Mouse (Mus musculus): Measurements from ENCODE around the gene Mthfd1l.

Gene Mthfd1l

DNA sequence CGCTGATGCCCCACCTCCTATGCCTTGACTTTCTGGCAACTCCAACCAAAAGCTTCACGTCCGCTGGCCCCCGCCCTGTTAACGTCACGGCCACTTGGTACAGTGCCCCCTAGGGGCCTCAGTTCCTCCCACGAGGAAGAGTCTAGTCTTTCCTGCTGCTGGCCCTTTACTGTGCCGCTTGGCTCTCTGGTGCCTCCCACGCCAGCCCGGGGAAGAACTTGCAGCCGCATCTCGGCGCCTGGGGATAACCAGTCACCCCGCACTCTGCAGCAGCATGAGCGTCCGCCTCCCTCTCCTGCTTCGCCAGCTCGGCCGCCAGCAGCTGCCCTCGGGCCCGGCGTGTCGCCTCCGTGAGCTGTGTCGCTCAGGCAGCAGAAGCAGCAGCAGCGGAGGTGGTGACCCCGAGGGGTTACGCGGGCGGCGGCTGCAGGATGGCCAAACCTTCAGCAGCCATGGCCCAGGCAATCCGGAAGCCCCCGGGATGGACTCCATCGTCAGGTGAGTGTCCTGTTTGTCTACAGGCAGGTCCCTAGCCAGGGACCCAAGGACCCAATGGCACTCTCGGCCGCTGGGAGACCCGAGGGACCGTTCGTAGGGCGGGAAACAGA, at the start of gene Mthfd1l:
TSS of gene Mthfd1l (plus strand) at position 138 of the 608 bp plus-strand sequence.
- peak; percentile 91 for DNase-seq (ENCODE audit: extremely low spot score)

DNA sequence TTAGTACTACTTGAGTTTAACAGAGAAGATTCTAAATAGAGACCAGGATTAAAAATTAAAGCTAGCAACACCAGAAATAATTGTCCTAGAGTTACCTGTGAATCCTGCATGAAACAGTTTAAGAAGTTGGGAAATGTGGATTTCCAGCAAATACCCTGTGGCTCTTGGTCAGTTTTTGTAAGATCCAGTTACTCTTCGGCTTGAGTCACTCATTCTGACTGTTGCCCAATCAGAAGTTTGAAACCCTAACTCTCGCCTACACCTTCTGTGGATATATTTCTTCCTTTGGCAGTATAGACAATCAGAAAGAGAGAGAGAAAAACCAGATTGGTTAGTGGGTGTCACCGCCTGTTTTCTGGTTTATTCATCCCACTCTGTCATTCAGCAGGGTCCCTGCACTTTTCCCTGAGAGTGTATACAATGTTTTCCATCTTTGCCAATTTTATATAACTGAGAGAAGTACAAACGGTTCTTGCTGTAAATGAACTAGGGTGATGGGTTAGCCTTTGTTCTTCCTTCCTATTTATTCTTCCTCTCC, 44.8 kb upstream of the Mthfd1l start:
- DNase-seq (ENCODE audit: extremely low spot score): no peak

DNA sequence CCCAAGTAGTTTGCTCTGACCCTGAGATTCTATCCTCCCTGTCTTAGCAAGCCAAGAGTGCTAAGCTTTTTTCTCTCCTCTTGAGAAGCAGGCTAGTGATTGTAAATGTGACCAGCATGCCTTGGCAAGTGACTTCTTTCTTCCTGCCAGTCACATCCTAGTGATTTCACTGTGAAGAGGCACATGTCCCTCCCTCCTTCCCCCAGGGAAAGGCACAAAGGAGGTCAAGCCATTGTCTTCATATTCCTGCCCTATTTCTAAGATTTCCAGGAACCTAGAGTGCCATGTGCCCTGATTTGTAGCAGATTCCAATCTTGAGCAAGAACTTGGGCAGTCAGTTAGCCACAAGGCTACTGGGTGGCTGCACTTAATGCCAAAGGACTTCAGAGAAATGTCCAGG, 41.1 kb upstream of the Mthfd1l start:
- no peak for DNase-seq (ENCODE audit: extremely low spot score)

DNA sequence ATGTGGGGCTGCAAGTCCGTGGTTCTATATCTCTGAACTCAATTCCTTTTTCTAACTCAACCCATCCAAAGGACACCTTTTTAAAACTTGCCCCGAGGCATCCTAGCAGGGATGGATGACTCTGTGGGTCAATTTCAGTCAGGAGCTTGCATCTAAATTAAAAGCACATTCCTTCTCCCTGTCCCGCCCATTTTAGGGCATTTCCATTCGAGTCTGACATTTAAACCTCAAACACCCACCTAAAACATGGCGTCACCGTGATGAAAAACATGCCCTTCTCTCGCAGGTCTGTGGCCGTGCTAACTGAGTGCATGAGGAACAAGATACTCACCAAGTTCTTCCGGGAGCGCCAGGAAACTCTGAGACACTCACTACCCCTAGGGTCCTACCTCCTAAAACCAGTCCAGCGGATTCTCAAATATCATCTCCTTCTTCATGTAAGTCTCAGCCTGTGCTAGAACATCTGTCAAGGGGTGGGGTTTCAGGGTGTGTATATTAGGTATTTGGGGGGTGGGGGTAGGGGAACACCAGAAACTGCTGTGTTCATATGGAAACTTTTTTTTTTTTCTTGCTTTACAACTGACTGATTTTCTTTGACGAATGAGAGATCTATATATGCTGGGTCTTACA, 39.5 kb upstream of the Mthfd1l start:
- no peak for DNase-seq (ENCODE audit: extremely low spot score)

DNA sequence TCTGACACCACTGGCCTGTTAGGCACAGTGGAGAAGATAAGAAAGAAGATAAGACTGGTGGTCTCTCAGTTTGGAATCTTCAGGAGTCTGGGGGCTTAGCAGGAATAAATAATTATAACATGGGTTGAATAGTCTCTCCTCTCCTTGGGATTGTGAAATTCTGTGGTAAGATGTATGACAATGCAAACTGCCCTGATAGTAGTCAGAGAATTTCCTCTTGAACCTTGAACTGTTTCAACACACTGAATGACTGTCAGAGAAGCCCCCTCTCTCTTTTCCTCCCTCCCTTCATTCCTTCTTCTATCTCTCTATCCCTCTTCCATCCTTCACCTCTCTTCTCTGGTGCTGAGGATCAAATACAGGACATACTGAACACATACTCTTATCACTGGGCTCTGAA, 36.1 kb upstream of the Mthfd1l start:
- no peak for DNase-seq (ENCODE audit: extremely low spot score)

DNA sequence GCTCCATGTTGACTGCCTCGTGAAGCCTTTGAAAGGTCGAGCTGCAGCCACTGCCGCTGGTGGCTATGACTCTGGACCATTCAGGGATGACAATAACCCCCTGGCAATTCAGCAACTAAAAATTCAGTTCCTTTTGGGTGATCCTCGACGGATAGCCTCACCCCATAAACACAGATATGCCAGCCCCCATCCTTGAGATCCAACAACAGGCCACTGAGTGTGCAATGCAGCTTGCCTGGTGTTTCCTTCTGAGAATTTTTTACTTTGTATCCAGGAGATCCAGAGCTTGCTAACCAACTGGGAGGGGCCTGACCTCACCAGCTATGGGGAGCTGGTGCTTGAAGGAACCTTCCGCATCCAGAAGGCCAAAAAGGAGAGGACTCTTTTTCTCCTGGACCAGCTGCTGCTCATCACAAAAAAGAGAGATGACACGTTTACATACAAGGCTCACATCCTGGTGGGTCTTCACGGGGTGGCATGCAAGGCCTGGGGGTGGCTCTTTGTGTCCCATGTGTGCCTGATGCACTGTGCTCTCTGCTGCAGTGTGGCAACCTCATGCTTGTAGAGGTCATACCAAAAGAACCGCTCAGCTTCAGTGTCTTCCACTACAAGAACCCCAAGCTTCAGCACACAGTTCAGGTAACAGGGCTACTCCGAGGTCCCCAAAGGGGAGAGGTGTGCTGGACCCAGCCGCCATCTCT, 32.9 kb upstream of the Mthfd1l start:
- DNase-seq (ENCODE audit: extremely low spot score): no peak

DNA sequence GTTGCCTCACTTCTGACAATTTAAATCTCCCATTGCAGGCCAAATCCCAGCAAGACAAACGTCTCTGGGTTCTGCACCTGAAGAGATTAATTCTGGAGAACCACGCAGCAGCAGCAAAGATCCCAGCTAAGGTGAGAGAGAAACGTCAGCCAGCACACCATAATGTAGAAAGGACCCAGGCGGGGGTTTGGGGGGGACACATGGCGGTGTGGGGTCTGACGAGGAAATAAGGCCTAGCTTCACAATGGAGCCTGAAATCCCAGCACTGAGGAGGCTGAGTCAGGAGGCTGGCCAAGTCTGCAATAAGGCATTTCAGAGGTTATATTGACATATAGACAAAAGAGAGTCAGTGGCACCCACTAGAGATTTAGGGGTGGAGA, 32.3 kb upstream of the Mthfd1l start:
- DNase-seq (ENCODE audit: extremely low spot score): no peak

DNA sequence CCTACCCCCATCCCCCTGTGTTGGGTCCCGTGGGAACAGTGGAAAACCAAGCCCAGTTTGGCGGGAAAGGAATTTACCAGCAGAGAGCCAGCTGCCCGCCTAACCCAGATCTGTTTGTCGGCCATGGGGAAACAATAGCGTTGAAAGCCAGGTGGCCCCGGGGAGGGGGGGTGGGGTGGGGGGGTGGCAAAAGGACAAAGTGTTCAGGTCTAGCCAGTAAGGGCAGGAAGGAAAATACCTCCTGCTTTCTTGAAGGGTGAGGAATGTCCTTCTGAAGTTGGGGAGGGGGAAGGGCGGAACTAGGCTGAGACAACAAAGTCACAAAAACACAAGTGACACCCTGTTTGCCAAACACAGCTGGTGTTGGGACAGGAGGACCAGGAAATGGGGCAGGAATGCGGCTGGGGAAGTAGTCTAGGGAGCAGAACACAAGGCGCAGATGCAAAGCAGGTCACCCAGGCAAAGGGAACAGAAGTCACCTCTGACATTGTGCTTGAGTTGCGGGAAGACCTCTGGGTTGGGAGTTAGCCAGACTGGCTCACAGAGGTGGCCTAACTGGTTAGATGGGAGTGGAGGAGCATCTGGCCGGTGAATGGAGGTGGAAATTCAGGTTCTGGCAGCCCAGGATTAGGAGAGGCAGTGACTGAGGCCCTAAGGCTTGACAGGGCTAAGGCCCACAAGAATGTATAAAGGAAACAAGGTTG, 31.7 kb upstream of the Mthfd1l start:
- peak; percentile 70 for DNase-seq (ENCODE audit: extremely low spot score)

DNA sequence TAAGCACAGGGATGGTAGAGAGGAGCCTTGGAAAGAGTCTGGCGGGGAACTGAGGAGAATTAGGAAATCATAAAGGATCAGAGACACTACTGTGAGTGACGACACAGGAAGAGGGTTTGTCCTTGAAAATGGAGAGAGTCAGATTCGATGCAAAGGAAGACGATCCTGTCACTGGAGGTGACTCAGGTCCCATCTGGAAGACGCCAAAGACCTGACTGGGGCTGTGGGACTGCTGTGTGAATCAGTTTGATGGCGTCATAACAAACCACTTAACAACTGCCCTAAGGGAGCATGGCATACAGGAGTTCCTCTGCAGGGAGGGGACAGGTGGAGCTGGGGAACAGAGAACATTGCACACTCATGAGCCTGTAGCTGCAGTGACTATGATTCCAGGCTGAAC, 30.6 kb upstream of the Mthfd1l start:
- no peak for DNase-seq (ENCODE audit: extremely low spot score)

DNA sequence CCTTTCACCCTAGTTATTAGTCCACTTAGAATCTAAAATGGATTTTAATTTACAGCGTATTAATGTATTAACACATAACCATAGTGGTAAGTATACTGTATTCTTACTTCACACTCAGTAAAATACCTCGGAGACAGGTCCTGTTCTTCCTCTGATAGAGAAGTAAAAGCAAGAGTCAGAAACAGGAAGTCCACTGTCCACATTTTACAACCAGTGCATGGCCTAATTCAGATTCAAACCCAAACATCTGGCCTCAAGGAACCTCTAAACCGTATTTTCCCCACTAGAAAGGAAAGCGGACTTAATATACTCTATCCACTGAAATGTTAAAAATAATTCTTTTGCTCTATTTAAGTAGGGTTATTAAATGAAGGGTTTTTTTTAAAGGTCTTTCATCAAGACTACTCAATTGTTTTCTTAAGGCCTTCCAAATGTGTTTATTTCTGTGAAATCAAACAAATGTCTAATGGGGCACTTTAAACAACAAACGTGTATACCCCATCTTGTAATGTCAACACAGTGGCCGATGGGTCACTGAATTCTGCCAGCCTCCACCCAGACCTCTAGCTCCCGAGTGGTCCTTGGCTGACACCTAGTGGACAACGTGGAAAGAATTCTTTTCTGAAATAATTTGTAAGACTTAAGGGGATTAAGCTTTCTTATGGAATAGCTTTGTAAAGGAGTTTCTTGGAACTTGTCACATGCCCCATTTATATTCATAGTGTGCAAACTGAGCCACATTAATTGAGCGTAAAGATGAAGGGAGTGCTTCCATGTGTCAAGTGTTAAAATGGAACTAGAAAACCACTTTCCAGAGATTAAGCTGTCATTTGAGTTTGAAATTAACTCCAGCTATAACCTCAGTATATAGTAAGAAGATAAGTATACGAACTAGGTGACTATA, 29.2 kb upstream of the Mthfd1l start:
- DNase-seq (ENCODE audit: extremely low spot score): peak; percentile 78

DNA sequence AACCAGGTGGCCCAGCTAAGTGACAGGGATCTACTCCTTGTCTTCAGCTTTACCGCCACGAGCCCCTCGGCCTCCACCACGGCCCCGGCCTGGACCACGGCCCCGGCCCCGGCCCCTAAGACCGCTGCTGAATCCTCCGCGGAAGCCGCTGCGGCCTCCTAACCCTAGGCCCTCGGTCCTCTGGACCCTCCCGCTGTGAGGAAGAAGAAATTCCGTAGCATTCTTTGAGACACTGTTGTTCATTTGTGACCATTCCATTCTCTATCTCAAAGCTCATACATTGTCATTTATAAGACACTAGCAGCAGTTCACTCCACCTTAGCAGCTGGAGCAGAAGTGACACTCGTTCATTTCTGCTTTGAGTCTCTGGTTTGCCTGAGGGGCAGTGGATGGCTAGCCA, 26.0 kb upstream of the Mthfd1l start:
- DNase-seq (ENCODE audit: extremely low spot score): no peak

DNA sequence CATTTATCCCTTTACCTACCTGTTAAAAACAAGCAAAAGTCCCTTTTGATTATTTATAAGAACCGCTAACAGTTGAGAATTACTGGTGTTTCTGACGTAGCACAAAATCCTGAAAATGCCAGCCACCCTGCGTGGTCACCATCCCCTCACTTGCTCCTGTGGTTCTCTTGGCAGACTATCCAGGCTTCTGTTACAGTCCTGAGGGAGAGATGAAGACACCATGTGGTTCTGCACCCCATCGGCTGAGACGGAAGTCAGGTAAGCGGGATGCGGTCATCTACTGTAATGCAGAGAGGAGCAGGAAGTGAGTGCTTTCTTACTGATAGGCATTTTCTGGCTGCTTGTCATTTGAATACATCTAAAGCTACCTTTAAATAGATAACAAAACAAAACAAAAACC, 25.6 kb upstream of the Mthfd1l start:
- no peak for DNase-seq (ENCODE audit: extremely low spot score)

DNA sequence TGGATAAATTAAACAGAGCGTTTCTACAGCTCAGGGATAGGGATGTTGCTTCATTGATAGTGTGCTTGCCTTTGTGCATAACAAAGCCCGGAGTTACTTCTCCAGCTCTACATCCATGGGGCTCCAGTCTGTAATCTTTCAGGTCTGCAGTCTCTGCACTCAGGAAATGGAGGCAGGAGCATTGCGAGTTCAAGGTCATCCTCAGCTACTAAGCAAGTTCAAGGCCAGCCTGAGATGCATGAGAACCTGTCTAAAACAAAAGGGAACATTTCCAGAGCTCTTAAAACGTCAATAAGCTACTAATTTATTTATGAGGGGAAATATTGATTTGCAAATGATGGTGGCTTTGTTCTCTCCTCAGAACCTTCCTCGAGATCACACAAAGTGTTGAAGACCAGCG, 23.6 kb upstream of the Mthfd1l start:
- no peak for DNase-seq (ENCODE audit: extremely low spot score)

DNA sequence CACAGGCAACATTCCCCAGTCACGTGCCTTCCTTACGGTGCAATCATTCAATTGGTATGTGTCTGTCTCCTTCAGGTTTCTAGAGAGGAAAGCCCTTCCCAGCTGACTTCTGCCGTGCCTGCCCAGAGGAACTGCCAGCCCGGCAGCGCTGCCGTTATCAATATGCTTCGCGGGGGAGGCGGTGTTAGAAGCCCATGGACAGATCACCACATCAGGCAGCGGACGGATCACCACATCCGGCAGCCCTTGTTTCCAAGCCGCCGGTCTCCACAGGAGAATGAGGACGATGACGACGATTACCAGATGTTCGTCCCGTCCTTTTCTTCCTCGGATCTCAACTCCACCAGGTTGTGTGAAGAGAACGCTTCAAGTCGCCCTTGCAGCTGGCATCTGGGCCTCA, 16.4 kb upstream of the Mthfd1l start:
- DNase-seq (ENCODE audit: extremely low spot score): no peak

DNA sequence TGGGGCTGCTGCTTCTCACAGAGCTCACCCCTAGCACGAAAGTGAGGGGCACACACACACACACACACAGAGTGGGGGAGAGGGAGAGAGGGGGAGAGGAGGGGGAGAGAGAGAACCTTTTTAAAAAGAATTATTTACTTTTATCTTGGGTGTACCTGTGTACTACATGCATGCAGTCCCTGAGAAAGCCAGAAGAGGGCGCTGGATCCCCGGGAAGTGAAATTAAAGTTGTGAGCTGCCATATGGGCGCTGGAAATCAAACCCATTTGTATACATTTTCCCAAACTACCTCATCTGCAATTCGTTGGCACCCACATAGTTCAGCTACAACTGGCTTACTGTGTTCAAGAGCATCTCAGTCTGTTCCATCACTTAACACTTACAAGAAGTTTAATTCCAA, 14.3 kb upstream of the Mthfd1l start:
- no peak for DNase-seq (ENCODE audit: extremely low spot score)

DNA sequence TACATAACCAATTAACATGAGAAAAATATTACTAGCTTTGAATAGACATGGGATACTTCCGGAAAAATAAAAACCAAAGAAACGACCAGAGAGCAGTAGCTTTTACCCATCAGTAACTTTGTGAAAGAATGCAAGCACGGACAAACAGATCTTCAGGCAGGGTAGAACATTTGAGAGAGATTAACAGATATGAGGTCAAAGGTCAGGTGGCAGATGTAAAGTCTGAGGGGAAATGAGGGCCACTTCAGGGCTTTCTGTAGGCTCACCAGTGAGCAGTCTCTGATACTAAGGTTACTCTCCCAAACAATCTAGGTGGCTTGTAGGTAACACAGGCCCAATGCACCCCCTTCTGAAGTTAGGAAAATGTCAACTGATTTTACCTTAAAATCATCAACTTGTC, 3.9 kb upstream of the Mthfd1l start:
- peak; percentile 43 for DNase-seq (ENCODE audit: extremely low spot score)

DNA sequence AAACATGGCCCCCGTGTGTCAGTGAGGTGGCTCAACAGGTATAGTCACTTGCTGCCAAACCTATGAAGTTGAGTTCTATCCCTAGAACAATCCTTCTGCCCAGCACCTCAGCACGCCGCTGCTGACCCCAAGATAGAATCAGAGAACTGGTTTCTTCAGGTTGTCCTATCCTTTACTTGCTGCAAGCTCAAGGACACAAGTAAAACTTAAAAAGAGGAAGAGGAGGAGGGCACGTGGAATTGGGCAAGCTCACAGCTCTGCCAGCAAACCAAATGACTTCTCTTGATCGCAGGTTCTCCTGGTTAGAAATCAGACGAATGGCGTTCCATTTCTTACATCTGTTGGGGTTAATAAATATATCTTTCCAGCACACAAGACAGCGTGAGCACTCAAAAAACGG, 681 bp upstream of the Mthfd1l start:
- DNase-seq (ENCODE audit: extremely low spot score): no peak

DNA sequence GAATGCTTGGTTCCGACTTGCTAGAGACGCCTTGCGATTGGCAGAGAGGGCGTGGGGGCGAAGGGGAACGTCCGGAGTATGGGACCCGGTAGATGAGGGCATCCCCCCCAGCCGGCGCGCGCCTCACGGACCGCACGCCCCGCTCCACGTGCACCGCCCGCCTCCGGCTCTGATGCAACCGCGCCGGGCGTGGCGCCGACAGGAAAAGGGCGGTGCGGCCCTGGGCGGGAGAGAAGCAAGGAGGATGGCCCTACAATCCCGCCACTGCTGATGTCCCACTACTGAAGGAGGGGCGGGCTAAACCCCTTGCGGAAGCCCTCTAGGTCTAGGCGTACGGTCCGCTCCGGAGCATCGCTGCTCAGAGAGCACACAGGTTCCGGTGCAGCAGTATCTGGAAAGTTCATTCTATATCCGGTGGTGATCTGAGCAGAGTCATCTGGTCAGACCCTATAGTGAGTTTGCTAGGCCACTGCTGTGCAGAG, 712 bp downstream of the Mthfd1l start:
- DNase-seq (ENCODE audit: extremely low spot score): peak; percentile 89

DNA sequence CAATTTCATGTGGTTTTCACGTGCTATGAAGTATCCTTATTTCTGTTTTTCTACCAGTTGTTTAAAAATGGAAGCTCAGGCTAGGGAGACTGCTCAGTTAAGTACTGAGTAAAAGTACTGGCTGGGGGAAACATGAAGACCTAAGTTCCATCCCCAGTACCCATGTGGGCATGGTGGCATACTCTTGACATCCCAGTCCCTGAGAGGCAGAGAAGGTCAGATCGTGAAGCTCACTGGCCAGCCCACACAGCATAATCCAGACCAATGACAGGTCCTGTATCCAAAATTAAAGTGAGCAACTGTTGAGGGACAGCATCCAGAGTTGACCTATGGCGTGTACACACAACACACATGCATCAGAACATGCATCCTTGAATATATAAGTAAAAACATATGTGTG, 1.5 kb downstream of the Mthfd1l start:
- DNase-seq (ENCODE audit: extremely low spot score): no peak

DNA sequence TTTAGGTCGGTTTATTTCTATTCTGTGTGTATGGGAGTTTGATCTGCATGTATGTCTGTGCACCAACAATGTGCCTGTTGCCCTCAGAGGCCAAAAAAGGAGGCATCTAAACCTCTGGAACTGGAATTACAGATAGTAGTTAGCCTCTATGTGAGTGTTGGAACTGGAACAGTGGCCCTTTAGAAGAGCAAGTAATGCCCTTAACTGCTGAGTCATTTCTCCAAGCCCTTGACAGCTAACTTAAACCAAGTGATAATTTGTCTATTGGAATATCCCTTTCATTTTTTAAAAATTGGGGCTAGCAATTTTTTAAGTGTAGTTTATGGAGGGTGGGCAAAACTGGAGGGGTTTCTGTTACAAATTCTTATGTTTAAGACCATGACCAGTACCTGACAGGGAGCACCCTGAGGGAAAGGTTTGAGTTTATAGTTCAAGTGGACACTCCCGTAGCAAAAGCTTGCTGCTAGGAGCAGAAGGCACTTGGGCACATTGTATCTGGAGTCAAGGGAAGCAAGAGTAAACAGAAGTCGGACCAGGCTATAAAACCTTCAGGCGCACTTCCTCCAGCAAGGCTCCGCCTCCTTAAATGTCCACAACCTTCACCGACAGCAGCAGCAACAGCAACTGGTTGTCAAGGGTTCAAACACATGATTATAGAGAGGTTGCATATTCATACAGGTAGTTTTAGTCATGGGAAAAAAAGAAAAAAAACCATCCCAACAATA, 3.1 kb downstream of the Mthfd1l start:
- DNase-seq (ENCODE audit: extremely low spot score): no peak

DNA sequence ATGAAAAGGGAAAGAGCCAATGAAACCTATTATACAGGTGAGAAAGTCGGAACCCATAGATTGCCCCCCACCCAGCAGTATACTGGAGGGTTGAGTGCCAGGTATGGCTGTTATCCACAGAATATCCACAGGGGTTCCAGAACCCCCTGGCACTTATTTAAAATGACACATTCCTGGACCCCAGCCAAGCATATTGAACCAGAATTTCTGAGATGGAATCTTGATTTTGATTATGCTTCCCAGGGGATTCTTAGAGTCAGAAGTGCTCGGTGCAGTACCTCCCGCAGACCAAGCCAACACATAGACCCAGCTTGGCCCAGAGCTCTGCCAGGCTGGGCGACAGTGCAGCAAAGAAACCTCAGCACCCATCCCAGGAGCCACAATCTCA, 3.7 kb downstream of the Mthfd1l start:
- no peak for DNase-seq (ENCODE audit: extremely low spot score)

Measured in embryo, embryonic 9.5 days (tissue).